Mouse (Mus musculus) adrenal gland, adult 2 months (tissue): ENCODE data around the gene B3gnt6. TPM values are rescaled to one million over a fixed set of nuclear protein-coding genes. Genes with fewer than 3 reads are reported as not detected.

Source experiments
- DNase-seq: peaks from one replicate; pipeline ENCODE4 v3.0.0; 2021
- polyA plus RNA-seq: library from polyadenylated mRNA; depleted of rRNA; stranded (reverse); fragments of >200 nt; gene quantifications from 2 replicates; pipeline ENCODE4 v1.2.3, GENCODE M21; 2012
- total RNA-seq, 2 experiments: library from RNA; stranded (reverse); gene quantifications; 2 replicates each; pipeline ENCODE4 v1.2.3; 2021

B3gnt6 gene
- total and polyA plus RNA-seq, 3 experiments = 0.19 to 0.78 TPM; not detected in 1

DNA sequence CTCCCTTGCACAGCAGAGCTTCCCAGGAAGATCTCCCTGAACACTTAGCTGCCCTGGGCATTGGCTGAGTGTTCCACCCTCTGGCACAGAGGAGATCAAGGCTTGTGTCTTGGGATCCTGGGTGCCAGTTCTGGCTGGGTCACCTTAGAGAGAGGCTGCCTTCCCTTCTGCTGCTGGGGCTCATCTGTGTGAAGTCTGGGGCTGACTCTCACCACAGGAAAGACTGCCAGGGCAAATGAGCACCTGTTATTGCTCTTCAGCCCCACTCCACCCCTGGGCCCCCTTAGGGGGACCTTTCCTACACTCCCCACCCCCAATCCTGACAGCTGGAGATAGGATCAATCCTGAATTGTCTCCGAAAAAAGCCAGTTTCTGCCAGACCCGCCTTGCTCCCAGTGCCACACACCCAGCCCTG, 22.2 kb downstream of the B3gnt6 start:
- no peak for DNase-seq

DNA sequence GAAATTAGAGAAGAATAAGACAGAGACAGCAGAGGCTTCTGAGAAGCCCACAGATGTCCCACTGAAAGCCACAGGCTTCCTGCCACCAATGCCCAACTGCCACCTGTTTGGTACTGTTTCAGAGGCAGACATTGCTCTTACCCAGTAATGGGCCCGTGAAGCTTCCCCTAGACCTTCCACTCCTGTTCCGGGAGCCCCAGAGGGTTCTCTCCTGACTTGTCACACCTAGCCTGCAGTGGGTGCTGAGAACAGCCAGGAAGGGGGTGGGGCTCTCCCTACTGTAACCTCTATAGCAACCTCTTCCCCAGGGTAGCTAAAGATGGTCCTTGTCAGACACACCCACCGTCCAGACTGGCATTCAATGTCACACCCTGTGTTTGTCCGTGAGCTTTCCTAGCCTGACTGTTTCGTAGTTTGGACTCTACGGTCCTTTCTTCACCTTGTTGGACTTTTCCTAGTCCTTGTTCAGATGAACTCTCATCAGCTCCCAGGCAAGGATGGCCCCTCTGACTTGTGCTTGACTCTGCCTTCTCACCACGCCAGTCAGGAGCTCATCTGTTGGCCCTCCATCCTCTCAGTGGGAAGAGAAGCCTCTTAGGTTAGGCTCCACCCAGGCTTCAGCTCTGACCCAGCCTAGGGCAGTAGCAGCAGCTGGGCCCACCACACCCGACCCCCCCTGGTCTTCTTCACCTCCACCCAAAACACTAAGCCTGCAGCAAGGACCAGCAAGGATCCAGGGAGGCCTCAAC, 22.8 kb downstream of the B3gnt6 start:
- DNase-seq = no peak

DNA sequence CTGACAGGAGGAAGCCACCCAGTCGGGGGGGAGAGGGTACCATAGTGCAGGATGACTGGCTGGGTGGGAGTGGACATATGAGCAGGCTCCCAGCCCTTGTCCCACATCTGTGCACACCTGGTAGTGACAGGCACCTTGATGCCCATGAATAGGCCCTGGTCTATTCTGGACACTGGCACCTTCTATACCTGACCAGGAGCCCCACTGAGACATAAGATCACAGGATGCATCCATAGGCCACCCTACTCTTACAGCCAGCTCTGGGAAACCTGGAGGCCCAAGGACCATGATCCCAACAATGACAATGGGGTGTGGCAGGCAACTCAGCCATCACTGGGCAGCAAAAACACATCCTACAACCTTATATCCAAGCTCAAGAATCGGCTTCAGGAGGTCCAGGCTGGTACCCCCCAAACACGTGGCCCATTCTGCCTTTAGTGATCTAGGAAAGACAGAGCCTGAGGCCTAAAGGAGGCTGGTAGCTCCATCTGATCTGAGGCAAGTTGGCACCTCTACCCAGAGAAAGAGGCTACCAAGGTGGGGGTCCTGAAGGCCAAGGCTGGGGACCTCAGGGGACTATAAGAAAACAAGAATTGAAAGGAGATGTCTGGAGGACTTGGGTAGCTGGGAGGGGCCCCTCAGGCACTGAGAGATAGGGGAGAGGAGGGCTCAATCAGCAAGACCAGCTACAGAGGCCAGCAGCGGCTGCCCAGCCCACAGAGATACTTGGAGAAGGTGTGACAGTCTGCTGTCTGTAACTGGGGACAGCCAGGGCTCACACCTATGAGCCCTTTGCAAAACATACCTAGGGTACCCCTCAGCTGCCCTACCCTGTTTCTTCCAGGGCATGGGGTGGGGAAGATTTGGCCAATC, 24.2 kb downstream of the B3gnt6 start:
- no peak for DNase-seq

DNA sequence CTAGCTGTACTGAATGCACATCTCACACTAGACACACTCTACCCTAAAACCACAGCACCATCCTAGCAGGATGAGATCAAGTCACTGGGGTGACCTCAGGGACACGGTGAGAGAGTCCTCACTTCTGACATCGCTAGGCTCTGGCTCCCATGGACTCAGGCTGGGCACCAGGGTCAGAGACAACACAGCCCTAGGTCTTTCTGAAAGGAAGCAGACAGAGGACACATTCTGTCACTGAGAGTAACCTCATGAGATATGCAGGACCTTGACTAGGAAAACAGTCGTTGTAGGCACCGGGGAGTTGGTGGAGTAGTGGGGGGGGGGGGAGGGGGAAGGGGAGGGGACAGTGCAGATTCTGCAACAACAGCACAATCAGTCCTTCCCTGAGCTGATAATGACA, 25.9 kb downstream of the B3gnt6 start:
- no peak for DNase-seq

DNA sequence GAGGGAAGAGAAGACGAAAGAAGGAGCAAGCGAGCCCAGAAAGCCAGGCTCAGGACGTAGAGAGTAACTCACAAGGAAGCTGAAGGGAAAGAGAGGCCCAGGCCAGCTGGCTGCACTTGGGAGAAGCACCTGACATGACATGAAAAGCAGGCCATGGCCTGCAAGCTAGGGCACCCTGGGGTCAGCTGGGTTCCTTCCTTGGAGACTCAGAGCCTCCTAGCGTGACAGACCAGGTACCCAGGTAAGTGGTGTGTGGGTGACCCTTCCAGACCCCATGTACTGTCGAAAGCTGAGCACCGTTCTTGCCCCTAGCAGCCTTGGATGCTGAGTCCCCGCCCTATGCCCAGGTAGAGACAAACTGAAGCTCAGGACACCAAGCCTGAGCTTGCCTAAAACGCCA, 26.6 kb downstream of the B3gnt6 start:
- no peak for DNase-seq

DNA sequence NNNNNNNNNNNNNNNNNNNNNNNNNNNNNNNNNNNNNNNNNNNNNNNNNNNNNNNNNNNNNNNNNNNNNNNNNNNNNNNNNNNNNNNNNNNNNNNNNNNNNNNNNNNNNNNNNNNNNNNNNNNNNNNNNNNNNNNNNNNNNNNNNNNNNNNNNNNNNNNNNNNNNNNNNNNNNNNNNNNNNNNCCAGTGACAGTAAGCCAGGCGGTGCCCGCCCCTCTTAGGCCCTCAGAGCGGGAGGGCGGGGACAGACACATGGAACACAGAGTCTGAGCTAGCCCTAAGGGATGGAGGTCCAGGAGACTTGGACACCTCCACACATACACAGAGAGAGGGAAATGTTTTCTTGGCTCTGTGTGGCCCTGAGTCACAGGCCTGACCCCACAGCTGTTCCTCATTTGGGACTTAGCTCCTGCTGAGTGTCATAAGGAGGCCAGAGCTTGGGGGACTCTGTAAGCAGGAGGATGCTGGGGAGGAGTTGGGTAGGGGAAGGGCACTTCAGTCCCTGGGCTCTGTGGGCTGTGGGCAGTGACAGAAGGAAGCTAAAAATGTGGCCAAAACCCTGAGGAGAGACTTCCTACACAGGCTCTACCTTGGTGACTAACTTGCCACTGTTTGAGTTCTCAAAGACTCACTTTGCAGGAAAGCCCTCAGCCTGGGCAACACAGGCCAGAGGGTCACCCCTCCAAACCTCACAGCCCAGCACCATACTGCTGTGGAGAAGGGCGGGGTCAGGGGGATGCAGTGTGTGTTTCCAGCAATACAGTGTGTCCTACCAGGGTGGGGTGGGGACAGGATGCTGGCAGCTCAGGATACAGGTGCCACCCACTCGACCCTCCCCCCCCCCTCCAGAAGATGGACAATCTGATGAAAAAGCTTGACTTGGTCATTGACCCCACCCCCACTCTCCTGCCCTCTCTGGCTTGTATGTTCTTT, 27.9 kb downstream of the B3gnt6 start:
- DNase-seq = no peak

DNA sequence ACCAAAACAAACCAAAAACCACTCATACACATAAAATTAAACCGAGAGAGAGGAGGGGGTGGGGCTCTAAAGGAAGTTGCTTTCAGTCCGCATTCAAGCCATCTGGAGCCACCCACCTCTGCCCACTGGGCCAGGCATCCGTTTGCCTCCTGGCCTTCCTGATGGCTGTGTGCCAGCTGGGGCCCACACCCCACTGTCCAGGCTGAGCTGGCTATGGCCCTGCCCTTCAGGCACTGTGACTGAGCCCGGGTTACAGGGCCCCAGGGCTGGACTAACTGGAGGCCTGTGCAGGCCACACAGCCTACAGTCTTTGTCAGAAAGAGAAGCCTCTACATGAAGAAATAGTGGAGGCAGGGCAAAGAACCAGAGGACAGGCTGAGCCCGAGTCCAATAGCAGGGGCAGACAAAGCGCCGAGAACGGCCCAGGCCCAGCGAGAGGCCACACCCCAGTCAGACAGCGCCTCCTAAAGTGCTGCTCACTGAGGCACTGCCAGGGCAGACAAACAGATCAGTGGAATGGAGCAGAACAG, 34.2 kb downstream of the B3gnt6 start:
- no peak for DNase-seq

DNA sequence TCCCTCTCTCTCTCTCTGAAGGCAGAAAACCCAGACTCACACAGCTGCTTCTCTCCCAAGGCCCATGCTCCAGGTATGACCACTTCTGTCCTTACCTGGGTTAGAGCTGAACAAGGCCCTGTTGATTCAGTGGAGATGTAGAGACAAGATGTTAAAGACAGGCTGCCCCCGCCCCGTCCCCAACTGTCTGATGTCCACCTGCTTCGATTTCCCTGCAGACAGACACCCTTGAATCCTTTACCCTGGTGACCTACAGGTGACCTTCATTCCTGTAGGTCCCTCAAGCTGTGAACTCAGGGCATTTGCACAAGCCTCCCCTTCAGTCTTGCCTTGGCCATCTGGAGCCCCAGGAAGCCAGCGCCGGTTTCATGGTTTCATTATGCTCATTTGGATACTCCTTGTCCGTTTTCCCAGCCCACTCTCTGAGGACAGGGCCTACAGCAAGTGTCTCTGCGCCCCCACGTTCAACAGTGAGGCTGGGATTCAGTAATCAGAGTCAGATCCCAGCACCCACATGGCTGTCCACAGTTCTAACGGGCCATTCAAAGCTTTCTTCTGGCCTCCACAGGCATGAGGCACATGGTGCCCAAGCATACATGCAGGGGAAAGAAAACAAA, 34.8 kb downstream of the B3gnt6 start:
- no peak for DNase-seq

DNA sequence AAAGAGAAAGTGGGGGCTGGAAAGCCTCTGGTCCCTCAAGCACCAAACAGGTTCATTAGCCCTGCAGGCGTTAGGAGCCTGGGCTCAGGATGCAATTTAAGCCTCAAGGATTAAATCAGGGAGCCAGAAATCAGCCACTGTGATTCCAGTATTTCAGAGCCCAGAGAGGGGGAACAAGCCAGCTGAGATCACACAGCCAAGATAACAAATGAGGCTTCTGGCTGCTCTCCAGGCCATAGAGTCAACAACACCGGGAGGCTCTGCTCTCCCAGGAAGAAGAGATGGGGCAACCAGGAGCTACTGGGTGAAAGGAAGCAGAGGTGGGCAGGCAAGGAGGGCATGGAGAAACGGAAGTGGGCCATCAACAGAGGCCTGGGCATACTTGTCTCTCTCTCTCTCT, 35.6 kb downstream of the B3gnt6 start:
- no peak for DNase-seq

DNA sequence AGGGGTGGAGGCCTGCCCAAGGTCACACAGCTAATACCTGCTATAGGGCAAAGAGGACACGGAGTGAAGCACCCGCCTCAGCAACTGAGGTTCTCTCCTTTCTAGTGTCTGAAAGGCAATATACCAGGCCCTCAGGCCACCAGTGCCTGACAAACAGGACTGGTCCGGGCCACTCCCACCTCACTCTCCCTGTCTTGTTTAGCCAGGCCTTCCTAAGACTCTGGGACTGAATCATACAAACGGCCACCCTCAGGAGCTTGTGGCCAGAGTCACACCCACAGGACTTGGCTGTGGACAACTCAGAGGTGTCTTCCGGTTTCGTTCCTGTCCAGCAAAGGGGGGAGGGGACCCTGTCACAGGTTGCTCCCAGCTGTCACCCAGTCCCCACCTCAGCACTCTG, 37.0 kb downstream of the B3gnt6 start:
- DNase-seq = no peak

DNA sequence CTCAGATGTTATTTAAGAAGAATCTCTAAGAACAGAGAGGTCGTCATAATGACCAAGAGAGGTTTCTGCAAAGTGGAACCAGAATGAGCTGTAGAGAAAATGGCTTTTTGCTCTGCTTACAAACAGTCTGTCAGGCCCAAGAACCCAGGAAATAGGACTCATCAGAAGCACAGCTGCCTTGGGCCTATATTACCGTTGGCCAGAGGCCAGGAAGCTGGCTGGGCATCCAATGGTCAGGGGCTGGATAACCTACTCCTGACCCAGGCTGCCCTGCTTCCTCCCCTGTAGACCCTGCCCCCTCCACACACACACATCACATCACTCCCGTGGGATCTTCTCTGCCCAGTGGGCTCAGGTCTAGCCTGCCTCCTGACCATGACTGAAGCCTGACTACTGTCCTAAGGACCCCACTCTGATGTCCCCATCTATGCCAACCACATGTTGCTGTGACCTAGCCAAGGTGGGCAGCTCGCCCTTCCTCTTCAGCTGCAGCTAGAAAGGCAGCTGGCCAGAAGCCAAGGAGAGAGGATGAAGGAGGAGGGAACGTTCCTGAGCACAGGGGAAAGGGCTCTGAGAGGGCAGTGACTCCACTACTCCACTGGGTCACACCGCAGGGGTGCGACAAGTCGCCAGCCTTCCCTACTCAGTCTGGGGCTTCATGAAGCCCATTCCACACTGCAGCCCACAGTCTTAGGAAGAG, 39.1 kb downstream of the B3gnt6 start:
- no peak for DNase-seq

DNA sequence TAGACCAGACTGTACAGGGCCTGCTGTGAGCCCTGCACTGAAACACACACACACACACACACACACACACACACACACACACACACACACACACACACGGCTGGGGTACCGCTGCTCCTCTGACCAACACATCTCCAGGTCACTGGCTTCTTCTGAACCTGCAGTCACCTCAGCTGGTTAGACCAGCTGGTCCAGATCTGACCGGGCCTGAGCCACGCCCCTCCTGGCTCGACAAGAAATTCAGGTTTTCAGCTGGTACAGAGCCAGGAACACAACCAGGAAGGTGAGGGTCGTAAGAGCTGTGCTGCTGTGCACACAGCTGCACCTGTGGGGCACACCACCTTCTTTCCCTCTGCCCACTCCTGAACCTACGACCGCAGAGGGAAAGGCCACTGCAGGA, 40.8 kb downstream of the B3gnt6 start:
- DNase-seq = no peak

DNA sequence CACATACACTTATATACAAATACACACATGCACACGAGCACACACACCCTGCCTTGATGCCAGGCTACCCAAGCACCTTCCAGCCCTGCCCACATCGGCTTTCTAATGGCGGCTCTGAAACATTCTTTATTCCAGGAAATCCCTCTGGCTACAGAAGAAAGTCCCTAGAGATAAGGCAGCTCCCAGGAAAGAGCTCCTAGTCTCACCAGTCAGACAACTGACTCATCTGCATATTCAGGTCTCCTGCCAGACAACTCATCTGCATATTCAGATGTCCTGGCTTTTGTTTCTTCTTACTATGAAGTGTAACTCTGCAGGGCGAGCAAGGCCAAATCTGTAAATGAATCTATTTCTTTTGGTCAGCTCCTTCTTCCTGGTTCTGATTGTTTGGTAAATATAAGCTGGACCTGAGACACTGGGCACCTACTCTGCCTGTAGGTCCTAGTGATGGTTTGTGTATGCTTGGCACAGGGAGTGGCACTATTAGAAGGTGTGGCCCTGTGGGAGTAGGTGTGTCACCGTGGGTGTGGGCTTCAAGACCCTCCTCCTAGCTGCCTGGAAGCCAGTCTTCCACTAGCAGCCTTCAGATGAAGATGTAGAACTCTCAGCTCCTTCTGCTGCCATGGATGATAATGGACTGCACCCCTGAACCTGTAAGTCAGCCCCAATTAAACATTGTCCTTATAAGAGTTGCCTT, 41.5 kb downstream of the B3gnt6 start:
- DNase-seq = no peak

DNA sequence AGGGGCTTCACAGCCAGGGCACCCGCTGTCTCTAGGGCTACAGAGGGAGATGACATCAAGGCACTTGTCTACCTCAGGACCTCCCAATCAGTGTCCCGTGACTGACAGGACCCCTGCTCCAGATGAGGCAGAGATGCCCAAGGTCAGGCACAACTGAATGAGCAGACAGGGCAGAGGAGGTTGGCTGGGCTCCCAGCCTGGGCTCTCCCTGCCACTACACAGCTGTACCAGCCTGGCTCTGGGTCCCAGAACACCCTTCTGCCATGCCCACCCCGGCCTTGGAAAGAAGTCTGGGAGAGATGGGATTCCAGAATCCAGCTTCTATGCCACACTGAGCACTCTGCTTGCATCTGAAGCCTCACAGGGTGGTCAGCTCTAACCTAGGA, 43.0 kb downstream of the B3gnt6 start:
- DNase-seq = peak; percentile 73

DNA sequence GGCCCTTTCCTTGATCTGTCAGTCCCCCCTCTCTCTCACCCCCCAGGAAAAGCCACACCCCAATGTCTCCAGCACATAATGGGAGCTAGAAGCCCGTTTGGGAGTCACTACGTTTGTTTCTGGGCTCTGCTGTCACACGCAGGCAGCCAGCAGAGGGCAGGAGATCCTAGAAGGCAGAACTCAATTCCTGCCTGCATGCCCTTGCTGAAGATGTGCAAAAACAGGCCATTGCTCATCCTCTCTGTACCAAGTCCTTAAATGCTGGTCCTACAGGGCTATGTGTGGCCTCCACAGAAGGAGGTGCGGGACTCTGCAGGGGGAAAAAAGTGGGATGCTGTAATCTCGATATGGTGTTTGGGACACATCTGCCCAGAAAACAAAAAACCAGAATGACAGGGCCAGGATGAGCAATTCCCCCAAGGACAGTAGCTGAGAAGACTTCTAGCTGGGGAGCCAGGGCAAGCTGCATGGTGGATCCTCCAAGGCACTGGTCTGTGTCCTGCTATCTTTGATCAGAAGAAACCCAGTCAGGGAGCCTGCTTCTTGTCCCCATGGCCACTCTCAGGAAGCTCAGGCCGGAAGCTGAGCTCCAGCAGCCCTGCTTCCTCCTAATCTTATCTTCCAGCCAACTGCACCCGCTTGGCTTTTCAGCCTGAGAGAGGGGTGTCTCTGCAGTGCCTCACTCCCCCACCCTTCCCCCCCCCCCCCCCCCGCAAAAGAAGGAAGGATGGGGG, 43.6 kb downstream of the B3gnt6 start:
- DNase-seq = peak; percentile 81

DNA sequence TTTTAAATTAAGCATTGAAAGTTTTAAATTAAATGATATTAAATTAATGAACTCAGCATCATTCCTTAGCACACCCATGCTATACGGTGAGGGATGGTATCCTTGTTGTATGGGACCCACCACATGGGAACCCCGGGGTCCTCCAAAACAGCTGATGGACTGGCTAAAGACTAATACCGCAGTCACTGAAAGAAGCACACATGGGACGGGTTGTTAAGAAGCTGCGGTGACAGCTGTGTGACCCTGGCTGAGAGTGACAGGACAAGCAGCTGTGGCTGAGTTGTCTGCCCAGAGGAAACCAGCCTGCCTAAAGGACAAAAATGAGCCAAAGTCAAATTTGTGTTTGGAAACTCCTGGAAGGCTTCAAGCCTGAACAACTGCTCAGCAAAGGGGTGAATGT, 45.4 kb downstream of the B3gnt6 start:
- DNase-seq = no peak

DNA sequence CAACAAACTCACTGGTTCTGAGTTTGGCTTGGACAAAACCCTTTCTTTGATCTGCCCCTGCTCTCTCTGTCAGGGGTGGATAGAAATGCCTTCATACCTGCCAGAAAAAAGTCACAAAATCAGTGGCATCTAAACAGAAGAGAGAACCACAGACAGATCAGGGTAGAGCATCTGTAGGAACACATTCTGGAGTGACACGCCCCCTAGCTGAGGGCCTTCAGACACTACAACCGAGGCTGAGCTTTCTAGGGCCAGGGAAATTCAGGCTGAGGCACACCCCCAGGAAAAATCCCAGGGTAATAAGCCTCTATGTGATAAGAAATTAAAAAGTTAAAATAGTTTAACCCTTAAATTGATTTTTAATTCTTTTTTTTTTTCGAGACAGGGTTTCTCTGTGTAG, 45.9 kb downstream of the B3gnt6 start:
- no peak for DNase-seq

DNA sequence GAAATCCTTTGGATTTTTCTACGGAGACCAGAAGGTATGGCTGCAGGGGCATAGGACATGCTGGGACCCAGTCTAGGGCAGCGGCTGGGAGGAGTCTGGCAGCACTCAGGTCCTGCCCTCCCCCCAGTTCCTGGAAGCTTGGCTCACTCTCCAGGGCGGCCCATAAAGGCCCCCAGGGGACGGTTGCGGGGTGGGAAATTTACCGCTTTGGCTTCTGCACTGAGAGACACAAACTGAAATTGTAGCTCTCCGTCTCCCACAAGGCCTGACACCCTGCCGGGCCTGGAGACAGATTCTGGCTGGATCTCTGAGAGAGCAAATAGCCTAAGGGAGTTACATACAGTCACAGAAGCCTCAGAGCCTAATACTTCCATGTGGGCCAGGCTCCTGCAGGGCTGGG, 46.9 kb downstream of the B3gnt6 start:
- no peak for DNase-seq

DNA sequence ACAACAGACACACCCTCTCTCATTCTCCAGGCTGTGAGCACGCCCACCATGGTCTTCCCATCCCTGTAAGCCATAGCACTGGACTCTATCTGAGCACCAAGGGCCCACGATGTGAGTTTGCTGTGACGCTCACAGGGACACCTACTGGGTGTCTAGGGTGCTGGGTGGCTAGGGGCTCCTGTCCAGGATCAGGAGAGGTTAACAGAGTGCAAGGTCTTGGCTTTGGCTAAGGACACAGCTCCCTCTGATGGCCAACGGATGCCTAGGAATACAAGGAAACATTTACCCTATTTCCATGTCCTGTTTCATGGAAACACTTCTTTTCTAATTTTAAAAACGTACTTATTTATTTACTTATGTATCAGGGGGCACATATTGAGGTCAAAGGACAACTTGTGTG, 48.8 kb downstream of the B3gnt6 start:
- DNase-seq = peak; percentile 59

DNA sequence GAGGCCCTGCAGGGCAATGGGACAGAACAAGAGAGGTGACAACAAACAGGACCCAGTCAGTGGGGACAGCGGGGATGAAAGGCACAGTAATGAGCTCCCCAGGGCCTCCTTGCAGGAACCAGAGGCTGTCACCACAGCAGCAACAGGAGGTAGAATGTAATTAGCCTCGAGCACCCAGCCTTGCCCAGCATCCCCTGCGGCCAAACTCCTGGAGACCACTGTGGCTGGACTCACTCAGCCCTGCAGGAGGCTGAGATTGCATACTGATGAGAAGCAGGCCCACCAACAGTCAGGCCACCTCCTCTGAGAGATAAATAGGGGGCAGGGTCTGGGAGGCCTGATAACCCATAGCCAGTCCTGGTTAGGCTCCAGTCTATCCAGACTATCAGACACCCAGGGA, 49.5 kb downstream of the B3gnt6 start:
- DNase-seq = no peak
